Mouse (Mus musculus): Measurements from ENCODE around the gene Sae1. TPM values are rescaled to one million over a fixed set of nuclear protein-coding genes. Genes with fewer than 3 reads are reported as not detected.
A peak's percentile ranks its signal among the peaks of the same experiment; 100 is the strongest.
"Not testable (repeated sequence)": the region's sequence is repeated elsewhere in the genome, so short reads cannot be mapped to it uniquely, and the experiment has no call there.

Gene Sae1
- polyA plus RNA-seq, 1 experiment from 2014 or later = 282 TPM

- Histone ChIP-seq H3K4me3 (peak overlapping the region; percentile 65), H3K9ac (peak overlapping the region; percentile 64), H3K4me2 (peak overlapping the region; percentile 98), H3K36me3 (no peaks in the 10 kb centered on the region), H3K4me1 (peaks cover 60% of the 10 kb centered on the region), H3K27ac (peak overlapping the region; percentile 95), H3K27me3 (peaks cover 17% of the 10 kb centered on the region), H3K9me3 (no peaks in the 10 kb centered on the region)
- under 1% methylated on average over 39 of the region's 49 CpGs for WGBS
- no peak; the same call in 1 of the 2 replicates for ATAC-seq (ENCODE audit: insufficient number of reproducible peaks, low FRiP score, low TSS enrichment, low read depth)
Measured at GRCm38 (mm10) chr7:16312011-16312671, 75.5 kb downstream of the Sae1 start.

GRCm38 (mm10) chr7:16311453-16312004, 76.1 kb downstream of the Sae1 start:
- Histone ChIP-seq H3K4me2 (peak overlapping the region; percentile 98), H3K9ac (peak overlapping the region; percentile 64), H3K36me3 (no peaks in the 10 kb centered on the region), H3K4me3 (peak overlapping the region; percentile 65), H3K9me3 (no peaks in the 10 kb centered on the region), H3K27ac (peak overlapping the region; percentile 95), H3K27me3 (peaks cover 17% of the 10 kb centered on the region), H3K4me1 (peaks cover 60% of the 10 kb centered on the region)
- no peak for ATAC-seq (ENCODE audit: insufficient number of reproducible peaks, low FRiP score, low TSS enrichment, low read depth)
- WGBS = under 1% methylated on average over 14 of the region's 14 CpGs

- Histone ChIP-seq H3K9me3 (no peaks in the 10 kb centered on the region), H3K9ac (0 out of 2 replicates have a peak overlapping the region, but pooled peaks have one; percentile 42), H3K27ac (peak overlapping the region; percentile 95), H3K4me2 (peak overlapping the region; percentile 98), H3K4me3 (peak overlapping the region; percentile 65), H3K36me3 (no peaks in the 10 kb centered on the region), H3K27me3 (peaks cover 17% of the 10 kb centered on the region), H3K4me1 (peaks cover 60% of the 10 kb centered on the region)
- no peak for ATAC-seq (ENCODE audit: insufficient number of reproducible peaks, low FRiP score, low TSS enrichment, low read depth)
- 1% methylated on average over 31 of the region's 31 CpGs for WGBS
Measured at GRCm38 (mm10) chr7:16310521-16311452, 76.8 kb downstream of the Sae1 start.

DNA sequence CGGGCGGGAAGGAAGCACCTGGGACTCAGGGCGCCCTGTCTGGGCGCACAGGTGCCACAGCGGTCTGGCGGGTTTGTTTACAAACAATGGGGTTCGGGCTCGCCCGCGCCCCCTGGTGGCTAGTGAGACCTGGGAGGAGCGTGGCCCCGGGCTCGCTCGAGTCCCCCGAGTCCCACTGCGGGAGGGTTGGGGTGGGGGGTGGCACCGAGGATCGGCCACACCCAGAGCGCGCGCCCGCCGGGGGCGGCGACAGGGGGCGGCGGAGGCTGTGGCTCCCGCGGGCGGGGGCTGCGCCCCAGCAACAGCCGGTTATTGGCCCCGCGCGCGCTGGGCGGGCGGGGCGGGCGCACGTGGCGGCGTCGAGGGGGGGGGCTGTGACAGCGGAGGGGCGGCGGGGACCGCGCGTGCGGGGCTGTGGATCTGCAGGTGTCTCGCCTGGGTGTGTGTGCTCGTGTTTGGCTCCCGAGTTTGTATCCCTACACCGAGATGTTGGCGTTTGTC, 77.5 kb downstream of the Sae1 start:
- Histone ChIP-seq H3K36me3 (no peaks in the 10 kb centered on the region), H3K4me3 (peak overlapping the region; percentile 65), H3K9ac (peak overlapping the region; percentile 42; the same call in 1 of the 2 replicates), H3K27me3 (peaks cover 17% of the 10 kb centered on the region), H3K4me1 (peaks cover 60% of the 10 kb centered on the region), H3K9me3 (no peaks in the 10 kb centered on the region), H3K4me2 (peak overlapping the region; percentile 98), H3K27ac (peak overlapping the region; percentile 72)
- WGBS = under 1% methylated on average over 29 of the region's 56 CpGs
- ATAC-seq (ENCODE audit: insufficient number of reproducible peaks, low FRiP score, low TSS enrichment, low read depth) = no peak

DNA sequence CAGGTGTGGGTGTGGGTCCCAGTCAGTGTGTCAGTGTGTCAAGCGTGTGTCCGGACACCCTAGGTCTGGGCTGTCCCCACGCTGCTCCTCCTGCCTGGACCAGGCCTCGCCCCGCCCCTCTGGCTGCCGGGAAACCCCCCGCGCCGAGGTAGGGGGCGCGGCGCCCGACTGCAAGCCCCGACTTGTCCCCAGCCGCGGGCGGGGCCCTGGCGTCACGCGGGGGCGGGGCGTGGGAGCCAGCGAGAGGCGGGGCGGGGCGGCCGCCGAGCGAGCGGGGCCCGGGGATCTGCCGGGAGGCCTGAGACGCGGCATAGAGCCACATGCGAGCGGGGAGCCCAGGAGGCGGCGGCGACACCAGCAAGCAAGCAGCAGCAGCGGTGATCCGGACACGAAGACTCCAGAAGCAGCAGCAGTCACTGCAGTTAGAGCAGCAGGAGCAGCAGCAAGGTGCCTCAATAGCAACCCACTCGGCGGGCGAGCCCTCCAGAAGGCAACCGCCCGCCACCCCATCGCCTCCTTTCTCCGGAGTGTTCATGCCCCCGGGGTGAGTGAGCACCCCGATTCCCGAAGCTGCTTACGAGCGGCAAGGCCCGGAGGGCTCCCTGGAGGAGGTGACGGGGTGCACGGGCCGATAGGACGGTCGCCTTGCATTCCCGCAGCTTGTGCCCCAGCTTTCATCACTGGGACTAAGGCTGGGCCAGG, 78.1 kb downstream of the Sae1 start:
- peak; percentile 36; the same call in 1 of the 2 replicates for ATAC-seq (ENCODE audit: insufficient number of reproducible peaks, low FRiP score, low TSS enrichment, low read depth)
- Histone ChIP-seq H3K4me2 (peak overlapping the region; percentile 98), H3K27ac (peak overlapping the region; percentile 72), H3K4me1 (peaks cover 58% of the 10 kb centered on the region), H3K9me3 (no peaks in the 10 kb centered on the region), H3K9ac (peak overlapping the region; percentile 42), H3K27me3 (peaks cover 17% of the 10 kb centered on the region), H3K36me3 (no peaks in the 10 kb centered on the region), H3K4me3 (peak overlapping the region; percentile 65)
- 1% methylated on average over 58 of the region's 61 CpGs for WGBS

DNA sequence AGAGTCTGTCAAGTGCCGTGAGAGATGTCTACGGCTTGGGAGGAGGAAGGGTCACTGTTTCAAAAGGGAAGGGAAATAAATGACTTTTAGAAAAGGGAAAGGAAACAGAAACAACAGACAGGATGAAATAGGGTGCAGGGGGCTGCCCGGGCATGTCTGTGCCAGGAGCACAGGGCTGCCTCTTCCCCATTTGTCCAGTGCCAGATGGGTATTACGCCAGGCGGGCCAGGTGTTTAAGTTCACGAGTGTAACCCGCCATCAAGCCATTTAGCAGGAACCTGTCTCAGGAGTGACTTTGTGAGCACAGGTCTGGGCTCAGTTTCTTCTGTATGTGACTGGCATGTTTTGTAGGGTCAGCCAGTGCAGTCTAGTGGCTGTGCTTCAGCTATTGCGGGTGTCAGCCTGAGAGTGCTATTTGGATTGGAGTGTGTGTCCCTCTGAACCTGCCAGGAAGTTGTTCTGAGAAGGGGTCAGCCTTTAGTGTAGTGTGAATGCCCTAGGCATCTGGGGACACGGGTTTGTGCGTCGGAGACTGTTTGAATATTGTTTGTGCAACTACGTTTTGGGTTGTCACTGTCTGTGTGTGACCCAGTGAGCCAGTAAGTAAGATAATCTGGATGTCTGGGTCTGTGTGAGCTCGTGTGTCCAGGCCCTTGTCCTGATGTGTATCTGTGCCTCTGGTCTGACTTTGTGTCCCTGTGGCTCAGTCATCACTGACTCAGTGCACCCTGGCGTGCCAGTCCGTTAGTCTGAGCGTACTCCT, 78.9 kb downstream of the Sae1 start:
- peak overlapping the region; percentile 72 for H3K27ac ChIP-seq
- 36% methylated on average over 16 of the region's 16 CpGs for WGBS

GRCm38 (mm10) chr7:16308093-16308492, 79.5 kb downstream of the Sae1 start, which contains the start of gene Bbc3:
Bbc3 (plus strand) TSS chr7:16308393.
- peak within 1 kb of the TSS; percentile 42; the same call in 1 of the 2 replicates for H3K9ac ChIP-seq
- not testable (repeated sequence) for ATAC-seq (ENCODE audit: insufficient number of reproducible peaks, low FRiP score, low TSS enrichment, low read depth); H3K36me3 ChIP-seq; H3K9me3 ChIP-seq
- H3K4me3 ChIP-seq = peak within 1 kb of the TSS; percentile 65
- peak within 1 kb of the TSS; percentile 98 for H3K4me2 ChIP-seq
- peaks cover 46% of the 10 kb centered on the region for H3K4me1 ChIP-seq
- WGBS = 48% methylated on average over 1 of the region's 1 CpGs
- peaks cover 17% of the 10 kb centered on the region for H3K27me3 ChIP-seq
- H3K27ac ChIP-seq = peak within 1 kb of the TSS; percentile 72

More for the DNA sequence above, 78.9 kb downstream of the Sae1 start:
- Histone ChIP-seq H3K9me3 (no peaks in the 10 kb centered on the region), H3K36me3 (no peaks in the 10 kb centered on the region), H3K9ac (0 out of 2 replicates have a peak overlapping the region, but pooled peaks have one; percentile 42), H3K4me2 (peak overlapping the region; percentile 98), H3K4me1 (peaks cover 52% of the 10 kb centered on the region), H3K4me3 (peak overlapping the region; percentile 65), H3K27me3 (peaks cover 17% of the 10 kb centered on the region)
- no peak for ATAC-seq (ENCODE audit: insufficient number of reproducible peaks, low FRiP score, low TSS enrichment, low read depth)

GRCm38 (mm10) chr7:16307141-16307540, 80.5 kb downstream of the Sae1 start:
- H3K27me3 ChIP-seq = peaks cover 14% of the 10 kb centered on the region
- H3K36me3 ChIP-seq; H3K4me2 ChIP-seq; H3K27ac ChIP-seq; H3K4me3 ChIP-seq; H3K9me3 ChIP-seq; ATAC-seq (ENCODE audit: insufficient number of reproducible peaks, low FRiP score, low TSS enrichment, low read depth); H3K9ac ChIP-seq: not testable (repeated sequence)
- WGBS = 74% methylated on average over 6 of the region's 6 CpGs
- peaks cover 37% of the 10 kb centered on the region for H3K4me1 ChIP-seq

- WGBS = 2% methylated on average over 52 of the region's 52 CpGs
- peak overlapping the region; percentile 44 for H3K9ac ChIP-seq
Measured at GRCm38 (mm10) chr7:16299419-16300035, 88.1 kb downstream of the Sae1 start.

GRCm38 (mm10) chr7:16298927-16299326, 88.7 kb downstream of the Sae1 start:
- peak overlapping the region; percentile 87; the same call in 1 of the 2 replicates for H3K4me2 ChIP-seq
- H3K4me3 ChIP-seq = 0 out of 2 replicates have a peak overlapping the region, but pooled peaks have one; percentile 47
- 77% methylated on average over 5 of the region's 5 CpGs for WGBS
- no peaks in the 10 kb centered on the region for H3K27me3 ChIP-seq
- H3K36me3 ChIP-seq = no peaks in the 10 kb centered on the region
- H3K4me1 ChIP-seq = peaks cover 39% of the 10 kb centered on the region
- H3K9ac ChIP-seq = no peak overlapping the region
- no peaks in the 10 kb centered on the region for H3K9me3 ChIP-seq
- 0 out of 2 replicates have a peak overlapping the region, but pooled peaks have one; percentile 61 for H3K27ac ChIP-seq
- ATAC-seq (ENCODE audit: insufficient number of reproducible peaks, low FRiP score, low TSS enrichment, low read depth) = no peak

More at GRCm38 (mm10) chr7:16299419-16300035, 88.1 kb downstream of the Sae1 start:
- Histone ChIP-seq H3K27me3 (no peaks in the 10 kb centered on the region), H3K4me3 (peak overlapping the region; percentile 47), H3K9me3 (no peaks in the 10 kb centered on the region), H3K4me2 (peak overlapping the region; percentile 87), H3K27ac (peak overlapping the region; percentile 61), H3K4me1 (peaks cover 39% of the 10 kb centered on the region), H3K36me3 (no peaks in the 10 kb centered on the region)
- ATAC-seq (ENCODE audit: insufficient number of reproducible peaks, low FRiP score, low TSS enrichment, low read depth) = peak; percentile 75

Measured in limb, embryonic 15.5 days (tissue).